Mouse (Mus musculus): ENCODE results near the gene Rab6b.
A peak's percentile ranks its signal among the peaks of the same experiment; 100 is the strongest.
"Not testable (repeated sequence)": the region's sequence is repeated elsewhere in the genome, so short reads cannot be mapped to it uniquely, and the experiment has no call there.

Gene Rab6b

GRCm38 (mm10) chr9:103146703-103147102, 35.1 kb downstream of the Rab6b start:
- peak; percentile 55 for DNase-seq

GRCm38 (mm10) chr9:103147103-103147502, 35.5 kb downstream of the Rab6b start:
- no peak for DNase-seq

- DNase-seq, result no peak
Measured at GRCm38 (mm10) chr9:103149074-103149799, 37.6 kb downstream of the Rab6b start.

- DNase-seq, result no peak
Measured at GRCm38 (mm10) chr9:103153286-103153685, 41.7 kb downstream of the Rab6b start.

GRCm38 (mm10) chr9:103154568-103154967, 43.0 kb downstream of the Rab6b start:
- no peak for DNase-seq

- not testable (repeated sequence) for DNase-seq
Measured at GRCm38 (mm10) chr9:103155158-103155557, 43.6 kb downstream of the Rab6b start.

GRCm38 (mm10) chr9:103163806-103164205, 52.2 kb downstream of the Rab6b start:
- DNase-seq, result no peak

GRCm38 (mm10) chr9:103168046-103168445, 56.5 kb downstream of the Rab6b start:
- DNase-seq, result no peak

GRCm38 (mm10) chr9:103168771-103169170, 57.2 kb downstream of the Rab6b start:
- no peak for DNase-seq

GRCm38 (mm10) chr9:103174771-103175519, 63.4 kb downstream of the Rab6b start:
- no peak for DNase-seq

- DNase-seq, result no peak
Measured at GRCm38 (mm10) chr9:103175692-103176091, 64.1 kb downstream of the Rab6b start.

GRCm38 (mm10) chr9:103180303-103180702, 68.7 kb downstream of the Rab6b start:
- DNase-seq, result no peak

- DNase-seq, result peak; percentile 33
Measured at GRCm38 (mm10) chr9:103180807-103181565, 69.4 kb downstream of the Rab6b start.

- no peak for DNase-seq
Measured at GRCm38 (mm10) chr9:103181886-103182285, 70.3 kb downstream of the Rab6b start.

GRCm38 (mm10) chr9:103184855-103185254, 73.3 kb downstream of the Rab6b start:
- DNase-seq, result no peak

GRCm38 (mm10) chr9:103185946-103186345, 74.4 kb downstream of the Rab6b start:
- DNase-seq, result no peak

- no peak for DNase-seq
Measured at GRCm38 (mm10) chr9:103186747-103187146, 75.2 kb downstream of the Rab6b start.

- DNase-seq, result no peak
Measured at GRCm38 (mm10) chr9:103188416-103188815, 76.8 kb downstream of the Rab6b start.

GRCm38 (mm10) chr9:103201561-103202260, 90.1 kb downstream of the Rab6b start, which contains the start of gene Srprb:
Gene Srprb, minus strand, starts transcription at chr9:103202137.
- peak; percentile 92 for DNase-seq

GRCm38 (mm10) chr9:103205786-103206185, 94.2 kb downstream of the Rab6b start:
- DNase-seq, result no peak

- DNase-seq, result peak; percentile 51
Measured at GRCm38 (mm10) chr9:103207846-103208245, 96.3 kb downstream of the Rab6b start.

- DNase-seq, result no peak
Measured at GRCm38 (mm10) chr9:103208802-103209423, 97.3 kb downstream of the Rab6b start.
